Mouse (Mus musculus) liver, embryonic 13.5 days (tissue): ENCODE measurements around the gene Scml4. TPM values are rescaled to one million over a fixed set of nuclear protein-coding genes. Genes with fewer than 3 reads are reported as not detected.

Experiments
- ATAC-seq: fragments of 200-750 bp; cut with Nextera tagmentation; 2 replicates; pipeline ENCODE4 v1.8.0; 2017; ENCODE audit warnings: low read depth, mild to moderate bottlenecking, moderate number of reproducible peaks, moderate library complexity
- DNase-seq: peaks from one replicate; pipeline ENCODE4 v3.0.0; 2022
- H3K27ac ChIP-seq: fragments of 300-500 bp; sonication (generic); 2 replicates; pipeline ENCODE4 v1.5.1; 2015; ENCODE audit warnings: moderate library complexity, mild to moderate bottlenecking, inconsistent platforms
- H3K27me3 ChIP-seq: fragments of 300-500 bp; sonication (generic); 2 replicates; pipeline ENCODE4 v1.6.1; 2015; ENCODE audit warnings: mild to moderate bottlenecking, inconsistent platforms
- H3K36me3 ChIP-seq: fragments of 300-500 bp; sonication (generic); 2 replicates; pipeline ENCODE4 v1.6.1; 2015; ENCODE audit warnings: mild to moderate bottlenecking, inconsistent platforms
- H3K4me1 ChIP-seq: fragments of 300-500 bp; sonication (generic); replicated peaks from 2 replicates; pipeline ENCODE4 v1.6.1; 2015; ENCODE audit warnings: inconsistent platforms
- H3K4me2 ChIP-seq: fragments of 300-500 bp; sonication (generic); 2 replicates; pipeline ENCODE4 v1.6.1; 2015; ENCODE audit warnings: inconsistent platforms, mild to moderate bottlenecking, moderate library complexity
- H3K4me3 ChIP-seq: fragments of 300-500 bp; sonication (generic); replicated peaks from 2 replicates; pipeline ENCODE4 v1.5.1; 2015; ENCODE audit warnings: mild to moderate bottlenecking, inconsistent platforms
- H3K9ac ChIP-seq: fragments of 300-500 bp; sonication (generic); 2 replicates; pipeline ENCODE4 v1.6.1; 2015; ENCODE audit warnings: mild to moderate bottlenecking, inconsistent platforms
- H3K9me3 ChIP-seq: fragments of 300-500 bp; sonication (generic); replicated peaks from 2 replicates; pipeline ENCODE4 v1.6.1; 2016; ENCODE audit warnings: inconsistent platforms
- WGBS: fragments of 180-500 bp; shearing (Covaris S2); methylation state at CpG from one replicate; pipeline ENCODE4 v1.1.7; 2015; ENCODE audit not compliant: insufficient replicate concordance; 5-methylcytosine and 5-hydroxymethylcytosine counted together
- polyA plus RNA-seq: library from polyadenylated mRNA; unstranded; fragments of >200 nt; fragmentation: Nextera tagmentation; extraction: Ambion mirVana; gene quantifications from 2 replicates; pipeline ENCODE4 v1.2.1, GENCODE M21; 2015

Scml4 gene
- polyA plus RNA-seq, 1 experiment from 2014 or later: 0.20 TPM

DNA sequence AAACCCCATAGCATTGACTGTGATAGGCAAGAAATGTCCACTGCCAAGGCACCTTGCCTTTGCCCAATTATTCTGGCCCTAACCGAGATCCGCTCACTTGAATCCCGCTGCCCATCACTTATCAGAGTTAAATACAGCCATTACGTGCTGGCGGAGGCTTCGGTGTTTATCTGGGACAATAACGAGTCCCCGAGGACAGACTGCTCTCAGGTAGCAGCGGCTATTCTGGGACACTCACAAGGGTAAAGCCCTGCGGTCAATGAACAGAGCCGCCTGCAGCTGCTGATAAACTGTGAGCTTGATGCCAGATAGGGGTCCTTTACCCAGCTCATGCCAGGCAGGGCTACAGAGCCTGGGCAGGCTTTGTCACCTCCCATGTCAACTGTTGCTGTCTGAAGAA lies 147.9 kb downstream of the Scml4 start:
- Histone ChIP-seq H3K4me2 (no peak overlapping the region), H3K9ac (no peak overlapping the region), H3K27ac (no peak overlapping the region), H3K4me3 (no peak overlapping the region), H3K36me3 (no peaks in the 10 kb centered on the region), H3K9me3 (no peaks in the 10 kb centered on the region), H3K27me3 (peaks cover 16% of the 10 kb centered on the region), H3K4me1 (no peaks in the 10 kb centered on the region)
- no peak for DNase-seq
- WGBS: 47% methylated on average over 11 of the region's 11 CpGs
- ATAC-seq: no peak

Other genes starting within 250 kb of the Scml4 start
- 9.8 and 10.5 TPM in 2 replicates for gene Sec63, start 98.9 kb upstream of the Scml4 start, polyA plus RNA-seq